Mouse (Mus musculus): ENCODE data around the gene Lrrc47.

Gene Lrrc47

GRCm38 (mm10) chr4:154011646-154012089 lies at the start of gene Lrrc47:
TSS of gene Lrrc47 (plus strand) at chr4:154011731.
- DNase-seq (ENCODE audit: inconsistent age in 2 of 2, low spot score in 1 of 2), result peak; percentile 89 to 95

DNA sequence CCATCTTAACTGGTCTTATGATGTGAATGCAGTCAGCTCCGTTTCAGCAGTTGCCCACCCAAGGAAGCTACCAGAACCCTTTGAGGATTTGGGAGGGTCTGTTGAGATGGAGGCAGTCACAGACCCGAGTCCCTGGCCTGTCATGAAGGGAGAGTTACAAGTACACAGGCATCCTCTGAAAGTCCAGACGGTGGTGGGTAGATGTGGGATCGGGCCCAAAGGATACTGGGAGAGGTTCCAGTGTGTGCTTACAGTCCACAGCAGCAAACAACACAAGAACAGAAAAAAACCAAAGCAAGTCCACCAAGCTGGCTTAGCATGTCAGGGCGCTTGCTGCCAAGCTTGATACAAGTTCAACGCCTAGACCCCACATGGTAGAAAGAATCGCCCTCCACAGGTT lies 48.9 kb upstream of the Lrrc47 start:
- DNase-seq (ENCODE audit: inconsistent age in 2 of 2, low spot score in 1 of 2), result no peak

GRCm38 (mm10) chr4:153966651-153967050 lies 44.9 kb upstream of the Lrrc47 start:
- DNase-seq (ENCODE audit: inconsistent age in 2 of 2, low spot score in 1 of 2), result no peak

- DNase-seq (ENCODE audit: inconsistent age in 2 of 2, low spot score in 1 of 2), result no peak
These were observed 44.0 kb upstream of the Lrrc47 start for GRCm38 (mm10) chr4:153967556-153967955.

GRCm38 (mm10) chr4:153968063-153968462 lies 43.5 kb upstream of the Lrrc47 start:
- no peak for DNase-seq (ENCODE audit: inconsistent age in 2 of 2, low spot score in 1 of 2)

GRCm38 (mm10) chr4:153974431-153975291 lies 36.9 kb upstream of the Lrrc47 start, which contains the start of the genes Dffb and Cep104:
TSS of gene Dffb (minus strand) at chr4:153975126.
TSS of gene Cep104 (plus strand) at chr4:153975194.
- DNase-seq (ENCODE audit: inconsistent age in 2 of 2, low spot score in 1 of 2), result peak; percentile 95 to 98

DNA sequence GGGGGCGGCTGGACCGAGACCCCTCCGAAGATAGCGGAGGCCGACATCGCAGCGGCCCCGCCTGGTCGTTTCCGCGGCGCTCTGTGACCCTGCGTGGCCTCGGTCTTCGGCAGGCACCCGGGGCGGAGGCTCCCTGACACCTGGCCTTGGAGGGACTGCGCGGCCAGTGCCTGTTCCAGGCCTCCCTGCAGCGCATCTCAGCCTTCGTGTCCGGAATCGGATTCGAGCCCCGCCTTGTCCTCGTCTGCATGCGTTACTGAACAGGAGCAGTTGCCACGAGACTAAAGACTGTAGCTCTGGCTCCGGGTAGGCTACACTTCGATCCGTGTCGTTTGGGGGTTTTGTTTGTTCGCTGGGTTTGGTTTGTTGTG lies 36.3 kb upstream of the Lrrc47 start:
- no peak for DNase-seq (ENCODE audit: inconsistent age in 2 of 2, low spot score in 1 of 2)

- no peak for DNase-seq (ENCODE audit: inconsistent age in 2 of 2, low spot score in 1 of 2)
These were observed 35.8 kb upstream of the Lrrc47 start for GRCm38 (mm10) chr4:153975768-153976167.

DNA sequence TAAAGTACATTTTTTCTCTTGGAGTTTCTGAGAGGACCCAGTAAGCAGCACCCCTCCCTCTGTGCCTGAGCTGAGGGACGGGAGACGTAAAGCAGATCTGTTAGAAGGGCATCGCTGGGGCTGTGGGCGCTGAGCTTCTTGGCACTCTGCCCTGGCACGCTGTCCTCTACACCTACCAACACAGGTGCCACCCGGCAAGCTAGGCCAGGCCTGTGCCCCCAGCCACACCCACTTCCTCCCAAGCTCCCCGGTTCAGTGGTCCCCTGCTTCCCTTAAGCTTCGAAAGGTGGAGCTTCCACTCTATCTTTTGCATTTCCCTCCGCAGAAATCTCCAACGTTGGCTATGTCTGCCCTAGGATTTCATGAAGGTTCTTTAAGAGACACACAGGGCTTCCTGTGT lies 32.3 kb upstream of the Lrrc47 start:
- DNase-seq (ENCODE audit: inconsistent age in 2 of 2, low spot score in 1 of 2), result no peak

GRCm38 (mm10) chr4:153980470-153980869 lies 31.1 kb upstream of the Lrrc47 start:
- no peak for DNase-seq (ENCODE audit: inconsistent age in 2 of 2, low spot score in 1 of 2)

- DNase-seq (ENCODE audit: inconsistent age in 2 of 2, low spot score in 1 of 2), result peak; percentile 30 to 53
These were observed 18.8 kb upstream of the Lrrc47 start for GRCm38 (mm10) chr4:153992715-153993114.

- no peak for DNase-seq (ENCODE audit: inconsistent age in 2 of 2, low spot score in 1 of 2)
These were observed 18.0 kb upstream of the Lrrc47 start for GRCm38 (mm10) chr4:153993505-153993904.

- no peak for DNase-seq (ENCODE audit: inconsistent age in 2 of 2, low spot score in 1 of 2)
These were observed 6.0 kb upstream of the Lrrc47 start for GRCm38 (mm10) chr4:154005488-154005887.

GRCm38 (mm10) chr4:154006264-154006663 lies 5.3 kb upstream of the Lrrc47 start:
- no peak for DNase-seq (ENCODE audit: inconsistent age in 2 of 2, low spot score in 1 of 2)

DNA sequence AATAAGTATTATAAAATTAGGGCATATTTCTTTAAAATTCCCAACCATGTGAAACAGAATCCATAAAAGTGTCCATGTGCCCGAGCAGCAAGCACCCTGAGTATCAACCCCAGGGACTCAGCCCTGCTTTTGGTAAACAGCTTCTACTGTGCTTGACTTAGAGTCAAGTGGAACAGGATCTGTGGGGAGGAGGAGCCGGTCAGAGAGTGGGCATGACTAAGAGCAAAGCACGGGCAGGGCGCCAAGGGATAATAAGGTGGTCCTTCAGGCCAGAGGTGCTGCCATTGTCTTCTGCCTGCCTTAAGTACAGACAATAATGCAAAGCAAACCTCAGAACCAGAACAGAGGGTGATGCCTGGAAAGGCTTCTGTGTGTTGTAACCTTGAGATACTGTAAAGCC lies 3.8 kb upstream of the Lrrc47 start:
- peak in 1 of 2 experiments; percentile 52 for DNase-seq (ENCODE audit: inconsistent age in 2 of 2, low spot score in 1 of 2)

DNA sequence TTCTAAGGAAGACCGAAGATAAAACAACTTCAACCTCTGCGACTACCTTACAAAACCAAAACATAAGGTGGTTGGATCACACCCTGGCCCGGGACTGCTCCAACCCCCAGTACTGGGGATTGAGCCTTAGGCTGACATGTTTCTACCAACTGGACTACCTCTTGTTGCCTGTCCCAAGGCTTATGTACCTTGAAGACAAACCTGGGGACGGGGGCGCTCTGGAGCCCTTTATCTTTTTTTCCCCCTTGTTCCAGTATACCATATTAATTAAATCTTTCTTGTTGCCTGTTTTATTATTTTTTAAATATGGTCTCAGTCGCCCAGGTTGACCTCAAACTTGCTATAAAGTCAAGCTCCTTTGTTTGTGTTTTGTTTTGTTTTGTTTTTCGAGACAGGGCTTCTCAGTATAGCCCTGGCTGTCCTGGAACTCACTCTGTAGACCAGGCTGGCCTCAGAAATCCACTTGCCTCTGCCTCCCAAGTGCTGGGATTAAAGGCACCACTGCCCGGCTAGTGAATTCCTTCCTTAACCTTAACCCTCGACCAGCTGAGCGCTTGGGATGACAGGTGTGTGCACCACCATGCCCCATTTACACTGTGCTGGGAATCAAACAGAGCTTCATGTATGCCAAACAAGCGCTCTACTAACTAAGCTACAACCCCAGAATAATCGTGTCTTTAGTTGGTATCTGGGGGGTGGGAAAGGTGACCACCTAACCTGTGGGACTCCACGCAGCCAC lies 455 bp upstream of the Lrrc47 start:
- DNase-seq (ENCODE audit: inconsistent age in 2 of 2, low spot score in 1 of 2), result no peak

DNA sequence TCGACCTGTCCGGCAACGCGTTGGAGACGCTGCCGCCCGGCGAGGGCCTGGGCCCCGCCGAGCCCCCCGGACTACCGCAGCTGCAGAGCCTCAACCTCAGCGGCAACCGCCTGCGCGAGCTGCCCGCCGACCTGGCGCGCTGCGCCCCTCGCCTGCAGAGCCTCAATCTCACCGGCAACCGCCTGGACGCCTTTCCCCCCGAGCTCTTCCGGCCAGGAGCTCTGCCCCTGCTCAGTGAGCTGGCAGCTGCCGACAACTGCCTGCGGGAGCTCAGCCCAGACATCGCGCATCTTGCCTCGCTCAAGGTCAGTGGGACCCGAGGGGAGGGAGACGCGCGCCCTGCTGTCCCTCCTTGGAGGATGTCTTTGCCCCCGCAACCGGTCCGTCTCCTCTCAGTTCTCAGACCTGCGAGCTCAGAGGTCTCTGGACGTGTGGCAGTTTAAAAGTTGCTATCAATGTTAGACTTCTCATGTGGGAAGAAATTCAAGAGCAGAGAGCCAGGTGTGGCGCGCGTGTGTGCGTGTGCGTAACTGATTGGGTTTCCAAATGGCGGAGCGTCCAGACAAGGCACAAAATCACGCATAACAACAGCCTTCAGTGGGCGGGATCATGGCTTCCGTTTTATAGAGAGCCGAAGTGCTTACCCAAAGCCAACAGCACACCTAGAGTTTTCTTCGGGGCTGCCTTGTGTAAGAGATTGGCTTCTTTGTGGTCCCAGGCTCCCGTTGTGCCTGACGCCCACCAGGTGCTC lies 776 bp downstream of the Lrrc47 start:
- DNase-seq (ENCODE audit: inconsistent age in 2 of 2, low spot score in 1 of 2), result peak; percentile 43 to 67

GRCm38 (mm10) chr4:154015476-154015875 lies 3.9 kb downstream of the Lrrc47 start:
- no peak for DNase-seq (ENCODE audit: inconsistent age in 2 of 2, low spot score in 1 of 2)

GRCm38 (mm10) chr4:154019571-154019970 lies 8.0 kb downstream of the Lrrc47 start:
- DNase-seq (ENCODE audit: inconsistent age in 2 of 2, low spot score in 1 of 2), result peak; percentile 46 to 84

DNA sequence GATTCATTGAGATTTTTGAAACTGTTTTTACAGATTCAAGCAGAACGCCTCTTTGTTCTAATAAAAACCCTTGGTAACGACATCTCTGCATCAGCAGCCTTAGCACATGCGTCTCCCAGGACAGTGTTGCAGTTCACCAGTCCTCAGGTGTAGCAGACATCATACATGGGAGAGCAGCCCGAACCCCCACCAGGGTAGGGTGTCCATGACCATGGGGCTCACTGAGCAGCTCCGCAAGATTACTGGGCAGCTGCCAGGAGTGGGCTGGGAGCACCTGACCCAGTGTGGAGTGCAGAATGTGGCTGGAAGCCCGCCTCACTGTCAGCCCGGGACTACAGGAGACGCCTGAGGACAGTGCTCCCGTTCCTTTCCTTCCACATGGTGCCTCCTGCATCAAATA lies 9.9 kb downstream of the Lrrc47 start:
- peak in 1 of 2 experiments; percentile 33 for DNase-seq (ENCODE audit: inconsistent age in 2 of 2, low spot score in 1 of 2)

GRCm38 (mm10) chr4:154022407-154022806 lies 10.9 kb downstream of the Lrrc47 start:
- DNase-seq (ENCODE audit: inconsistent age in 2 of 2, low spot score in 1 of 2), result peak; percentile 57 to 58

All from adrenal gland, adult (tissue).